Mouse (Mus musculus) cortical plate, adult 2 months (tissue): ENCODE data around the gene Stk11. TPM values are rescaled to one million over a fixed set of nuclear protein-coding genes. Genes with fewer than 3 reads are reported as not detected.

Source experiments
- H3K27ac ChIP-seq: fragments of 200-500 bp; 2 replicates; pipeline ENCODE4 v1.5.1; 2012; ENCODE audit warnings: low read length, control low read depth, inconsistent platforms; ENCODE audit not compliant: insufficient read depth
- H3K4me1 ChIP-seq: fragments of 200-500 bp; 2 replicates; pipeline ENCODE4 v1.6.1; 2011; ENCODE audit warnings: low read length; ENCODE audit not compliant: control insufficient read depth, insufficient read depth
- H3K4me3 ChIP-seq: fragments of 200-500 bp; 2 replicates; pipeline ENCODE4 v1.5.1; 2011; ENCODE audit warnings: mild to moderate bottlenecking, low read length, control low read depth; ENCODE audit not compliant: insufficient read depth
- CTCF ChIP-seq: fragments of 200-500 bp; IDR thresholded peaks from 2 replicates; pipeline ENCODE4 v1.5.1; 2011; ENCODE audit warnings: mild to moderate bottlenecking, control low read depth, low read length; ENCODE audit not compliant: insufficient read depth; ENCODE audit errors: extremely low read depth
- POLR2A ChIP-seq: fragments of 200-500 bp; IDR thresholded peaks from 2 replicates; pipeline ENCODE4 v1.6.1; 2011; ENCODE audit warnings: mild to moderate bottlenecking, low read length, control low read depth; ENCODE audit not compliant: insufficient read depth; ENCODE audit errors: extremely low read depth
- polyA plus RNA-seq: library from polyadenylated mRNA; depleted of rRNA; stranded (reverse); fragments of >200 nt; gene quantifications from 2 replicates; pipeline ENCODE4 v1.2.3, GENCODE M21; 2012

Gene Stk11
- polyA plus RNA-seq, 1 experiment: 94.2 TPM

- H3K4me3 ChIP-seq: no peak overlapping the region
- TF ChIP-seq POLR2A (no peak), CTCF (no peak)
- H3K4me1 ChIP-seq: no peaks in the 10 kb centered on the region
- no peak overlapping the region for H3K27ac ChIP-seq
Observed at GRCm38 (mm10) chr10:80077312-80077711, 38.3 kb upstream of the Stk11 start.

- H3K27ac ChIP-seq: no peak overlapping the region
- TF ChIP-seq CTCF (no peak), POLR2A (no peak)
- no peak overlapping the region for H3K4me3 ChIP-seq
- H3K4me1 ChIP-seq: no peaks in the 10 kb centered on the region
Observed at GRCm38 (mm10) chr10:80078366-80078765, 37.2 kb upstream of the Stk11 start.

- Histone ChIP-seq H3K27ac (no peak overlapping the region), H3K4me3 (no peak overlapping the region), H3K4me1 (no peaks in the 10 kb centered on the region)
- TF ChIP-seq CTCF (no peak), POLR2A (no peak)
Observed at GRCm38 (mm10) chr10:80080396-80081070, 35.1 kb upstream of the Stk11 start.

GRCm38 (mm10) chr10:80081075-80081474 is 34.5 kb upstream of the Stk11 start:
- TF ChIP-seq CTCF (no peak), POLR2A (no peak)

GRCm38 (mm10) chr10:80084817-80085487 is 30.7 kb upstream of the Stk11 start:
- Histone ChIP-seq H3K4me3 (no peak overlapping the region), H3K4me1 (no peaks in the 10 kb centered on the region), H3K27ac (no peak overlapping the region)
- no peak for TF ChIP-seq CTCF

More at GRCm38 (mm10) chr10:80081075-80081474, 34.5 kb upstream of the Stk11 start:
- Histone ChIP-seq H3K27ac (no peak overlapping the region), H3K4me1 (no peaks in the 10 kb centered on the region), H3K4me3 (no peak overlapping the region)

DNA sequence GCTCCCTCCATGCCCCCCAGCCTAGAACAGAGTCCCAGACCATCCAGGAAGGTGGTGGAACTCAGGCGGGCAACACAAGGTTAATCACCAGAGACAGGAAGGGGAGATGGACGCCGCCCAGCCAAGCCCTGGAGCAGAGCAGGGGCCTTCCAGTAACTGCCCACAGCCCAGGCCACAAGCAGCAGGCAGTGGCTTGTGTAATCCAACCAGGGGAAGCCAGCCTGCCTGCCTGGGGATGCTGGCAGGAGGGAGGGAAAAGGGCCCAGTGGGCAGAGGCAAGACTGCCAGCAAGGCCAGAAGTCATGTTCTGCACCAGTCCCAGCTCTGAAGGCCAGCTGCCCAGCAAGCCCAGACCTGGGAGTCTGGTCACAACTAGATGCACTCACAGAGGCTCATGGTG is 28.8 kb upstream of the Stk11 start:
- H3K4me3 ChIP-seq: no peak overlapping the region
- H3K27ac ChIP-seq: no peak overlapping the region
- no peaks in the 10 kb centered on the region for H3K4me1 ChIP-seq
- no peak for TF ChIP-seq POLR2A

- no peak overlapping the region for H3K4me3 ChIP-seq
- no peak overlapping the region for H3K27ac ChIP-seq
- TF ChIP-seq CTCF (no peak), POLR2A (no peak)
- no peaks in the 10 kb centered on the region for H3K4me1 ChIP-seq
Observed at GRCm38 (mm10) chr10:80087483-80087882, 28.1 kb upstream of the Stk11 start.

DNA sequence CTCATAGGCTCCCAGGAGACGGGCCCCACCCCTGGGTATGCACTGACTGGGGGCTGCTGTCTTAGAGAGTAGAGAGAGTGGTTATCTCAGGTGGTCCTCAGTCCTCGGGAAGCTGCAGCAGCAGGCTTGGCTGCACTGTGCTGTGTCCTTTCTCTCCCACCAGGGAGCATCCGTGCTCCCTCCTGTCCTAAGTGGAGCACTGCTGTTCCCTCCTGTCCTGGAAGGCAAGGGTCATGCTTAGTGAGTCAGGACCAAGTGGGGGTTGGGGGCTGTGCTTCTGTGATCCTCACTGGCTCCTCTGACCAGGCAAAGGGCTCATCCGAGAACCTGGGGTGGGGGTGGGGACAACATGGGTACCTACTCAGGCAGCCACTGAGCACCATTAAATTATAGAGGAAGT is 26.5 kb upstream of the Stk11 start:
- H3K4me3 ChIP-seq: no peak overlapping the region
- no peaks in the 10 kb centered on the region for H3K4me1 ChIP-seq
- no peak for TF ChIP-seq POLR2A
- TF ChIP-seq CTCF: no peak
- no peak overlapping the region for H3K27ac ChIP-seq

DNA sequence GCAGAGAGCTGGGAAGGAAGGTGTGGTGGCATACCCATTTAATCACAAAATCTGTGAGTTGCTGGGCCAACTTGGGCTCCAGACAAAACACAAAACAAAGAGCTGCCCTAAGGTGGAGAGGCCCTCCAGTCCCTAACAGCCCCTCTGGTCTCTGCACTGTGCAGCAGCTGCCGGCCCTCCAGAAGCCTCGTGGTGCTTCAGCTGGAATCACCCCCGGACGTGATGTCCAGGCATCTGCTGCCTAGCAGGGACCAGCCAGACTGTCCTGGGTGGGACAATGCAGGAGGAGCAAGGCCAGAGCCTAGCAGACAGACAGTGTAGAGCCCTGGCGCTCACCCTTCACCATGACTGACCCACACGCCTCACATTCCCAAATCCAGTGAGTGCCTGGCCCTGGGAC is 24.1 kb upstream of the Stk11 start:
- H3K4me3 ChIP-seq: no peak overlapping the region
- no peak overlapping the region for H3K27ac ChIP-seq
- H3K4me1 ChIP-seq: no peaks in the 10 kb centered on the region
- TF ChIP-seq POLR2A (no peak), CTCF (no peak)

GRCm38 (mm10) chr10:80092690-80093089 is 22.9 kb upstream of the Stk11 start:
- TF ChIP-seq POLR2A (no peak), CTCF (no peak)
- no peak overlapping the region for H3K4me3 ChIP-seq
- no peak overlapping the region for H3K27ac ChIP-seq
- H3K4me1 ChIP-seq: no peaks in the 10 kb centered on the region
